Mouse (Mus musculus): Measurements from ENCODE around the gene Adamts2. TPM values are rescaled to one million over a fixed set of nuclear protein-coding genes. Genes with fewer than 3 reads are reported as not detected.

The Adamts2 gene
- polyA plus RNA-seq, 1 experiment from 2014 or later: 6.5 TPM

DNA sequence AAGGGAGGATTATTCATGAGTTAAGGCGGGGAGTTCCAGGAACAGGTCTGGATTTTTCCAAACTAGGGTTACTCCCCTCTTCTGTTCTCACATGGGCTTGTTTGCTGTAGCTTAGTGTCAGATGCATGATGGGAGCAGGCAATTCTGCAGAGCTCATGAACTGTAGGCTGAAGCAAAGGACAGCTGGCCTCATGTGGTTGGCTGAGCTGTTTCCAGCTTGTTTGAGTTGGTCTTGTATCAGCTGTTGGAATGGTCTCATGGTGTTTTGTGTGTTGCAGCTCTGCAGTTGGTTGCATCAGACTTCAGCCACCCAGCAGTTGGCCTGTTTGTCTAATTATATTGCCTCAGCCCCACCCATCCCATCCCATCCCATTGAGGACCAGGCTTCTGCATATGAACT is 105.4 kb downstream of the Adamts2 start:
- no peak for ATAC-seq
- 85% methylated on average over 1 of the region's 1 CpGs for WGBS
- Histone ChIP-seq H3K4me2 (ENCODE audit: low read depth, low read length) (no peak overlapping the region), H3K9me3 (ENCODE audit: control insufficient read depth, low read length) (no peaks in the 10 kb centered on the region), H3K4me1 (ENCODE audit: control insufficient read depth, insufficient read depth, low read length) (no peaks in the 10 kb centered on the region), H3K36me3 (ENCODE audit: control insufficient read depth, insufficient read depth, low read length) (no peaks in the 10 kb centered on the region), H3K4me3 (ENCODE audit: low read length) (no peak overlapping the region), H3K27me3 (replicated peaks; ENCODE audit: control insufficient read depth, insufficient read depth, low read length) (no peaks in the 10 kb centered on the region), H3K27ac (ENCODE audit: low read length) (no peak overlapping the region), H3K9ac (ENCODE audit: low read depth, low read length) (no peak overlapping the region)

- no peak overlapping the region for H3K27ac ChIP-seq (ENCODE audit: low read length)
- no peaks in the 10 kb centered on the region for H3K27me3 ChIP-seq (replicated peaks; ENCODE audit: control insufficient read depth, insufficient read depth, low read length)
- H3K4me2 ChIP-seq (ENCODE audit: low read depth, low read length): peak overlapping the region; percentile 29
- H3K9ac ChIP-seq (ENCODE audit: low read depth, low read length): no peak overlapping the region
- H3K4me3 ChIP-seq (ENCODE audit: low read length): no peak overlapping the region
- WGBS: 33% methylated on average over 21 of the region's 21 CpGs
- no peaks in the 10 kb centered on the region for H3K36me3 ChIP-seq (ENCODE audit: control insufficient read depth, insufficient read depth, low read length)
- no peaks in the 10 kb centered on the region for H3K9me3 ChIP-seq (ENCODE audit: control insufficient read depth, low read length)
- ATAC-seq: peak; percentile 89
- no peaks in the 10 kb centered on the region; the same call in 1 of the 2 replicates for H3K4me1 ChIP-seq (ENCODE audit: control insufficient read depth, insufficient read depth, low read length)
Measured at GRCm38 (mm10) chr11:50713610-50714202, 111.8 kb downstream of the Adamts2 start.

- no peak overlapping the region for H3K4me3 ChIP-seq (ENCODE audit: low read length)
- H3K27ac ChIP-seq (ENCODE audit: low read length): no peak overlapping the region
- no peaks in the 10 kb centered on the region for H3K36me3 ChIP-seq (ENCODE audit: control insufficient read depth, insufficient read depth, low read length)
- no peak overlapping the region for H3K9ac ChIP-seq (ENCODE audit: low read depth, low read length)
- no peak for ATAC-seq
- no peak overlapping the region for H3K4me2 ChIP-seq (ENCODE audit: low read depth, low read length)
- no peaks in the 10 kb centered on the region for H3K9me3 ChIP-seq (ENCODE audit: control insufficient read depth, low read length)
- 61% methylated on average over 6 of the region's 6 CpGs for WGBS
- H3K27me3 ChIP-seq (replicated peaks; ENCODE audit: control insufficient read depth, insufficient read depth, low read length): no peaks in the 10 kb centered on the region
- H3K4me1 ChIP-seq (ENCODE audit: control insufficient read depth, insufficient read depth, low read length): no peaks in the 10 kb centered on the region; the same call in 1 of the 2 replicates
Measured at GRCm38 (mm10) chr11:50715091-50715490, 113.2 kb downstream of the Adamts2 start.

DNA sequence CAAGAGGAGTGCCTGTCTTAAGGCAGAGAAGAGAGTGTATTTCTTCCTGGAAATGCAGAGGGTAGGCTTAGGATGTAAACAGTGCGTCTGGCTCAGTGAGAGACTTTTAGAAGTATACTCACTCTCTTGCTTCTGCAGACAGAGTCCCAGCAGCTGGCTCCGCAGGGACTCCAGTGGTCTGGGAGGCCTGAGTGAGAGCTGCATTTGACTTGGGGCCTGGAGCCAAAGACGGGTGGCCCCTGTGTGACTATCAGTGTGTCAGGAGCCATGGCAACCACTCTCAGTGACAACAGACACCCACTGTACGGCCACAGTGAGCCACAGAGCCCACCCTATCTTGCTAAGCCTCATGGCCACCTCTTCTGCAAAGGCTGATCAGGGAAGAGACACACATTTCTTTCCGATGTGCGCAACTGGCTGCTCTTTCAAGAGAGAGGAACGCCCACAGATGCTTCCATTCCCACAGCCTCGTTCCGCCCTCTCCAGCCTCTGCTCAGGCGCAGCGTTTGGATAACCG is 115.6 kb downstream of the Adamts2 start:
- H3K9ac ChIP-seq (ENCODE audit: low read depth, low read length): no peak overlapping the region
- peak overlapping the region; percentile 50; the same call in 1 of the 2 replicates for H3K27ac ChIP-seq (ENCODE audit: low read length)
- WGBS: 57% methylated on average over 12 of the region's 12 CpGs
- no peaks in the 10 kb centered on the region for H3K9me3 ChIP-seq (ENCODE audit: control insufficient read depth, low read length)
- peak; percentile 50 for ATAC-seq
- H3K27me3 ChIP-seq (replicated peaks; ENCODE audit: control insufficient read depth, insufficient read depth, low read length): no peaks in the 10 kb centered on the region
- H3K4me1 ChIP-seq (ENCODE audit: control insufficient read depth, insufficient read depth, low read length): peaks cover 5% of the 10 kb centered on the region
- no peak overlapping the region for H3K4me2 ChIP-seq (ENCODE audit: low read depth, low read length)
- H3K4me3 ChIP-seq (ENCODE audit: low read length): no peak overlapping the region
- no peaks in the 10 kb centered on the region for H3K36me3 ChIP-seq (ENCODE audit: control insufficient read depth, insufficient read depth, low read length)

GRCm38 (mm10) chr11:50718862-50719261 is 117.0 kb downstream of the Adamts2 start:
- no peak overlapping the region for H3K27ac ChIP-seq (ENCODE audit: low read length)
- ATAC-seq: no peak
- no peaks in the 10 kb centered on the region for H3K9me3 ChIP-seq (ENCODE audit: control insufficient read depth, low read length)
- no peaks in the 10 kb centered on the region for H3K36me3 ChIP-seq (ENCODE audit: control insufficient read depth, insufficient read depth, low read length)
- peaks cover 5% of the 10 kb centered on the region for H3K4me1 ChIP-seq (ENCODE audit: control insufficient read depth, insufficient read depth, low read length)
- no peak overlapping the region for H3K4me2 ChIP-seq (ENCODE audit: low read depth, low read length)
- WGBS: 56% methylated on average over 6 of the region's 6 CpGs
- H3K27me3 ChIP-seq (replicated peaks; ENCODE audit: control insufficient read depth, insufficient read depth, low read length): no peaks in the 10 kb centered on the region
- no peak overlapping the region for H3K4me3 ChIP-seq (ENCODE audit: low read length)
- H3K9ac ChIP-seq (ENCODE audit: low read depth, low read length): no peak overlapping the region

DNA sequence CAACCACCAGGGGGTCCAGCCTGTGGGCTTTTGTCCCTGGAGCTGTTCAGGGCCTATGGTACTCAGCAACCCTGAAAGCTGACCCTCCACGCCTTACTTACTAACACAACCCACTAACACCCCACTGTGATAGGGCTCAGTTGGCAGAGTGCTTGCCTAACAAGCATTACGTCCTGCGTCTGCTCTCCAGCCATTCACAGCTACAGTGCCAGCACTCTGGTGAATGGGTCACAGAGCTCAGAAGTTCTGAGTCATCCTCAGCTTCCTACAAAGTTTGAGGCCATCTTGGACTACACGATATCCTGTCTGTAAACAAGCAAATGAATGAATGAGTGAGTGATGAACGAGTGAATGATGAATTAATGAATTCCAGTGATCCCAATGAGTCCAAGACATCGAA is 118.5 kb downstream of the Adamts2 start:
- peaks cover 5% of the 10 kb centered on the region for H3K4me1 ChIP-seq (ENCODE audit: control insufficient read depth, insufficient read depth, low read length)
- WGBS: 81% methylated on average over 6 of the region's 6 CpGs
- H3K27me3 ChIP-seq (replicated peaks; ENCODE audit: control insufficient read depth, insufficient read depth, low read length): no peaks in the 10 kb centered on the region
- H3K4me2 ChIP-seq (ENCODE audit: low read depth, low read length): no peak overlapping the region
- H3K4me3 ChIP-seq (ENCODE audit: low read length): no peak overlapping the region
- no peak for ATAC-seq
- no peak overlapping the region for H3K27ac ChIP-seq (ENCODE audit: low read length)
- H3K9me3 ChIP-seq (ENCODE audit: control insufficient read depth, low read length): no peaks in the 10 kb centered on the region
- no peaks in the 10 kb centered on the region for H3K36me3 ChIP-seq (ENCODE audit: control insufficient read depth, insufficient read depth, low read length)
- no peak overlapping the region for H3K9ac ChIP-seq (ENCODE audit: low read depth, low read length)

DNA sequence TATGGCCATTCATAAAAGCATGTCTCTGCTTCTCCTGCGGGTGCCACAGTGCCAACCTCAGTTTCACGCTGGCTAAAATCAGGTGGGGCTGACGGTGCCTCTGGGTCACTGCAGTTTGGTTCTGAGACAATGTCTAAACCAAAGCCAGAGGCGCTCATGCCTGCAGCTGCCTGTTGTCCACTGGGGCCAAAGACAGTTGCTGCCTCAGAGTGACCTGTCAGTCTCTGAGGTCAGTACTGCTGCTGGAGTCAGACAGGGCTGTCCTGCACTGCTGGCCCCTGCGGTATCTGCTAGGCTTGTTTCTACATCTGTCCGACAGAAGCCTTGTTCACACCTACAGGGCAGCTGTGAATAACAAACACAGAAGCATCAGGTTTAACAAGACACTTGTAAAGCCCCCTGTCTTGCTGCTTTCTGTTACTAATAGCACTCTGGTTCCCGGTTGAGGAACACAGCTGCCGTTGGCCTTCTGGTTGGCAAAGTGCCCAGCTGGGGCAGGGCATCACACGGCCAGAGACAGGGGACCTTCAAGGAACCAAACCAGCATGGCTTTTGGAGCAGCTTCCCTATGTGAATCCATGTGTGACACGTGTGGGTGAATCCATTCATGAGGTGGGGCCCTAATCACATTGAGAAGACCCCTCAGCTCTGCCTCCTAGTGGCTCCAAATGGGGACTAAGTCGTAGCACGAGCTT is 119.1 kb downstream of the Adamts2 start:
- no peaks in the 10 kb centered on the region for H3K9me3 ChIP-seq (ENCODE audit: control insufficient read depth, low read length)
- no peak for ATAC-seq
- WGBS: 46% methylated on average over 12 of the region's 12 CpGs
- H3K4me3 ChIP-seq (ENCODE audit: low read length): no peak overlapping the region
- no peaks in the 10 kb centered on the region for H3K27me3 ChIP-seq (replicated peaks; ENCODE audit: control insufficient read depth, insufficient read depth, low read length)
- H3K4me1 ChIP-seq (ENCODE audit: control insufficient read depth, insufficient read depth, low read length): peaks cover 5% of the 10 kb centered on the region
- no peak overlapping the region for H3K4me2 ChIP-seq (ENCODE audit: low read depth, low read length)
- no peak overlapping the region for H3K9ac ChIP-seq (ENCODE audit: low read depth, low read length)
- H3K27ac ChIP-seq (ENCODE audit: low read length): no peak overlapping the region
- H3K36me3 ChIP-seq (ENCODE audit: control insufficient read depth, insufficient read depth, low read length): no peaks in the 10 kb centered on the region

GRCm38 (mm10) chr11:50725595-50725994 is 123.7 kb downstream of the Adamts2 start:
- H3K9me3 ChIP-seq (ENCODE audit: control insufficient read depth, low read length): no peaks in the 10 kb centered on the region
- no peaks in the 10 kb centered on the region for H3K36me3 ChIP-seq (ENCODE audit: control insufficient read depth, insufficient read depth, low read length)
- no peaks in the 10 kb centered on the region for H3K27me3 ChIP-seq (replicated peaks; ENCODE audit: control insufficient read depth, insufficient read depth, low read length)
- WGBS: 62% methylated on average over 4 of the region's 4 CpGs
- H3K4me3 ChIP-seq (ENCODE audit: low read length): no peak overlapping the region
- H3K9ac ChIP-seq (ENCODE audit: low read depth, low read length): no peak overlapping the region
- H3K4me1 ChIP-seq (ENCODE audit: control insufficient read depth, insufficient read depth, low read length): peaks cover 5% of the 10 kb centered on the region
- no peak overlapping the region for H3K4me2 ChIP-seq (ENCODE audit: low read depth, low read length)
- ATAC-seq: no peak
- no peak overlapping the region for H3K27ac ChIP-seq (ENCODE audit: low read length)

DNA sequence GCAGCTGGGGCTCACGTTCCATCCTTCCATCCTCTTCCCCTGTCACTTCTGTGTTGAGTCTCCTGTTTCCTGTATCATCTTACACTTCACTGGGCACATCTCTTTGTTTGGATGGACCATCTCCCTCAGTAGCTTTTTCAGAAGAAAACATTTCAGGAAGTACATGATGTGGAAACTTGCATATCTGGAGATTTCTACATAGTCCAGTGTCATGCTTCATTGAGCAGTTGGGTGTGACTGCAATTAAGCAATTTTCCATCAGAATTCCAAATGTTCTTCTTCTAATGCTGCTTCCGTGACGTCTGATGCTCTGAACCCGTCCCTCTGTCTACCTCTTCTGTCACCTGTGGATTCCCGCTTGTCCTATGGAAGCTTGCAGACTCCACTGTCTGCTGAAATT is 124.2 kb downstream of the Adamts2 start:
- no peak overlapping the region for H3K27ac ChIP-seq (ENCODE audit: low read length)
- ATAC-seq: no peak
- no peak overlapping the region for H3K4me2 ChIP-seq (ENCODE audit: low read depth, low read length)
- H3K36me3 ChIP-seq (ENCODE audit: control insufficient read depth, insufficient read depth, low read length): no peaks in the 10 kb centered on the region
- no peak overlapping the region for H3K9ac ChIP-seq (ENCODE audit: low read depth, low read length)
- no peaks in the 10 kb centered on the region for H3K27me3 ChIP-seq (replicated peaks; ENCODE audit: control insufficient read depth, insufficient read depth, low read length)
- WGBS: 81% methylated on average over 5 of the region's 5 CpGs
- H3K9me3 ChIP-seq (ENCODE audit: control insufficient read depth, low read length): no peaks in the 10 kb centered on the region
- no peak overlapping the region for H3K4me3 ChIP-seq (ENCODE audit: low read length)
- H3K4me1 ChIP-seq (ENCODE audit: control insufficient read depth, insufficient read depth, low read length): peaks cover 3% of the 10 kb centered on the region

All from intestine, embryonic 16.5 days (tissue).